ENCODE assay signal across 24 mouse cellular contexts in the genomic region with DNA sequence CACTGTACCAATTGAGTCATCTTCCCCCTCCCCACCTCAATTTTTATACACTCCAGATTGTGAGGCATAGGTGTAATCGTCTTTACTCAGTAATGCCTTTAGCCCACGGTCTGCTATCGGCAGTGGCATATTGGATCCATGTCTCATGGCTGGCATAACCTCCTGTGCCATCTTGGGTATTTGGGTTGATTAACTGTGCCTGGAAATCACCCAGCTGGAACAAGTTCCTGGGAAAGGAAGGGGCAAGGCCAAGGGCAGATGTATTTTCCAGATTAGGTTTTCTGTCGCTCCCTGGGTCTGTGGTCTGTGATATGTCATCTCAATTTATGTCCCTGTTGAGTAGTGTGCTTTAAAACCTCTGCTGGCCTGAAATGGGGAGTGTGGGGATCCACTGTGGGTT.
DNase-seq lines count a peak whose midpoint lies in the region; ATAC-seq and TF ChIP-seq lines count a peak whose summit lies in the region.
"Had no signal": no experiment of that assay in that cellular context is flagged by ENCODE, and none has a peak within 500 bp of the region (broad histone marks: within the 10 kb centered on the region; RNA-seq: fewer than 3 reads in every experiment).

No protein-coding gene starts in this region.

- 53% methylated on average over 4 of the region's 4 CpGs for WGBS in kidney, embryonic 15.5 days

- intact Hi-C loops in gastrocnemius, adult 2 months (cut with DNase I) = no loop called here

- H3K27me3 ChIP-seq in kidney, embryonic 15.5 days = no peaks in the 10 kb centered on the region
- H3K27me3 ChIP-seq: lung, embryonic 15.5 days; midbrain, embryonic 12.5 days; neural tube, embryonic 13.5 days; Patski; stomach, embryonic 15.5 days had no signal

- ATAC-seq in kidney, embryonic 15.5 days (replicated peaks; ENCODE audit: low FRiP score) = 0 out of 2 replicates have a peak, but pooled peaks have one; percentile 22
- no peak for ATAC-seq in granulocyte monocyte progenitor cell, adult 5-6 weeks (replicated peaks; ENCODE audit: poor library complexity, severe bottlenecking)
- ATAC-seq: forebrain, embryonic 16.5 days; intestine, postnatal 0 days; Patski had no signal

- no peak overlapping the region for H3K4me3 ChIP-seq in kidney, embryonic 15.5 days (replicated peaks)
- no peak overlapping the region for H3K4me3 ChIP-seq in gastrocnemius, adult 2 months
- H3K4me3 ChIP-seq: erythroblast, embryonic 14.5 days; hindbrain, embryonic 12.5 days; limb, embryonic 13.5 days; lung, embryonic 15.5 days; megakaryocyte, embryonic 14.5 days; midbrain, embryonic 12.5 days; neural tube, embryonic 13.5 days; stomach, embryonic 15.5 days had no signal

- DNase-seq in adrenal gland, adult (ENCODE audit: inconsistent age in 2 of 2, low spot score in 1 of 2) = peak; percentile 68 to 82
- no peak for DNase-seq in adrenal gland, adult 18-20 months (ENCODE audit: low spot score in 2 of 2)
- DNase-seq in kidney, adult 9 months = no peak
- peak; percentile 87 for DNase-seq in MN1 (ENCODE audit: low spot score)
- DNase-seq in adrenal gland, postnatal 36 days = peak; percentile 58 to 63
- DNase-seq in gastrocnemius, adult 2 months = no peak
- DNase-seq: cerebellum, adult 9-10 months; kidney, postnatal 10 days; retina, postnatal 1 day; right cerebral cortex, postnatal 14 days had no signal

- no peaks in the 10 kb centered on the region for H3K36me3 ChIP-seq in kidney, embryonic 15.5 days
- H3K36me3 ChIP-seq: hindbrain, embryonic 12.5 days; limb, embryonic 13.5 days; lung, embryonic 15.5 days; midbrain, embryonic 12.5 days; neural tube, embryonic 13.5 days; stomach, embryonic 15.5 days had no signal

- peaks cover 13% of the 10 kb centered on the region; the same call in 1 of the 2 replicates for H3K4me1 ChIP-seq in kidney, embryonic 15.5 days
- H3K4me1 ChIP-seq: lung, embryonic 15.5 days; midbrain, embryonic 12.5 days; stomach, embryonic 15.5 days had no signal

- no peak for TF ChIP-seq CTCF in gastrocnemius, adult 2 months (IDR thresholded peaks at IDR 0.05)

- H3K27ac ChIP-seq in kidney, embryonic 15.5 days = 0 out of 2 replicates have a peak overlapping the region, but pooled peaks have one; percentile 10
- no peak overlapping the region for H3K27ac ChIP-seq in gastrocnemius, adult 2 months
- H3K27ac ChIP-seq: hindbrain, embryonic 12.5 days; limb, embryonic 13.5 days; lung, embryonic 15.5 days; midbrain, embryonic 12.5 days; neural tube, embryonic 13.5 days; stomach, embryonic 15.5 days had no signal

- H3K9ac ChIP-seq in kidney, embryonic 15.5 days = no peak overlapping the region
- H3K9ac ChIP-seq: hindbrain, embryonic 12.5 days; limb, embryonic 13.5 days; lung, embryonic 15.5 days; midbrain, embryonic 12.5 days; neural tube, embryonic 13.5 days; stomach, embryonic 15.5 days had no signal

- no peaks in the 10 kb centered on the region for H3K9me3 ChIP-seq in kidney, embryonic 15.5 days (replicated peaks)
- H3K9me3 ChIP-seq: hindbrain, embryonic 12.5 days; limb, embryonic 13.5 days; lung, embryonic 15.5 days; megakaryocyte, embryonic 14.5 days; midbrain, embryonic 12.5 days; neural tube, embryonic 13.5 days; stomach, embryonic 15.5 days had no signal

- H3K4me2 ChIP-seq in kidney, embryonic 15.5 days = no peak overlapping the region
- H3K4me2 ChIP-seq: hindbrain, embryonic 12.5 days; limb, embryonic 13.5 days; liver, embryonic 11.5 days; lung, embryonic 15.5 days; midbrain, embryonic 12.5 days; neural tube, embryonic 13.5 days; stomach, embryonic 15.5 days had no signal

Comparison
In these comparisons a context has a peak if more than half of its experiments do, and no peak if none do; other contexts are left out.
1. DNase-seq: peak in adrenal gland, adult (2 of 2), MN1 (single experiment) and adrenal gland, postnatal 36 days (2 of 2); none in adrenal gland, adult 18-20 months (0 of 2), kidney, adult 9 months (single experiment) and gastrocnemius, adult 2 months (single experiment).